Mouse (Mus musculus) lung, embryonic 16.5 days (tissue): Measurements from ENCODE around the gene Apaf1. TPM values are rescaled to one million over a fixed set of nuclear protein-coding genes. Genes with fewer than 3 reads are reported as not detected.

Experiments used
- ATAC-seq: fragments of 200-750 bp; cut with Nextera tagmentation; 2 replicates; pipeline ENCODE4 v1.8.0; 2017; ENCODE audit warnings: low read depth, mild to moderate bottlenecking, moderate library complexity
- H3K27ac ChIP-seq: fragments of 300-500 bp; sonication (generic); 2 replicates; pipeline ENCODE4 v1.5.1; 2014; ENCODE audit warnings: mild to moderate bottlenecking, control low read depth, low read length
- H3K27me3 ChIP-seq: fragments of 300-500 bp; sonication (generic); 2 replicates; pipeline ENCODE4 v1.6.1; 2014; ENCODE audit warnings: low read depth, low read length, mixed read lengths; ENCODE audit not compliant: control insufficient read depth, insufficient read depth
- H3K36me3 ChIP-seq: fragments of 300-500 bp; sonication (generic); 2 replicates; pipeline ENCODE4 v1.6.1; 2014; ENCODE audit warnings: low read length; ENCODE audit not compliant: control insufficient read depth, insufficient read depth
- H3K4me1 ChIP-seq: fragments of 300-500 bp; sonication (generic); replicated peaks from 2 replicates; pipeline ENCODE4 v1.6.1; 2014; ENCODE audit warnings: low read length, mixed read lengths; ENCODE audit not compliant: control insufficient read depth, insufficient read depth
- H3K4me2 ChIP-seq: fragments of 300-500 bp; sonication (generic); 2 replicates; pipeline ENCODE4 v1.6.1; 2014; ENCODE audit warnings: low read depth, low read length, control low read depth
- H3K4me3 ChIP-seq: fragments of 300-500 bp; sonication (generic); 2 replicates; pipeline ENCODE4 v1.5.1; 2014; ENCODE audit warnings: mild to moderate bottlenecking, low read length, control low read depth
- H3K9ac ChIP-seq: fragments of 300-500 bp; sonication (generic); 2 replicates; pipeline ENCODE4 v1.6.1; 2014; ENCODE audit warnings: low read length, control low read depth
- H3K9me3 ChIP-seq: fragments of 300-500 bp; sonication (generic); 2 replicates; pipeline ENCODE4 v1.6.1; 2016; ENCODE audit warnings: low read length; ENCODE audit not compliant: control insufficient read depth
- WGBS: fragments of 180-500 bp; shearing (Covaris S2); extraction: QIAGEN DNeasy Blood & Tissue Kit; methylation state at CpG from one replicate; pipeline ENCODE4 v1.1.7; 2014; 5-methylcytosine and 5-hydroxymethylcytosine counted together
- polyA plus RNA-seq: library from polyadenylated mRNA; unstranded; fragments of >200 nt; fragmentation: Nextera tagmentation; extraction: Ambion mirVana; gene quantifications from 2 replicates; pipeline ENCODE4 v1.2.1, GENCODE M21; 2015

Apaf1 gene
- polyA plus RNA-seq, 1 experiment from 2014 or later = 16.2 TPM

DNA sequence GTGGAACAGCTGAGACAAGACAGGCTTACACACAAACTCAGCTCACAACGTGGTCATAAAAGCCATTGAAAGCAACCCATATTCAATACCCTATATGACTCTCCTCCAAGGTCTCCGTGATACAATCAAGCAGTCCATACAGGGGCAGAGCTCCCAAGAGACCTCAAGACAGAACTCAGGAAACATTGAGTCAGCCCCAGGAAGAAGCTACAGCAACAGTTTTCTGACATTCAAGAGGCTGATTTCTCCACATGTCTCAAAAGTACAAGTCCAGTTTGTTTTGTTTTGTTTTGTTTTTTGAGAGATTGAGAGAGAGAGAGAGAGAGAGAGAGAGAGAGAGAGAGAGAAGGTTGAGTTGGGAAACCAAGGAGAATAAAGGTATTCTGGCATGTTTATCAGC lies 108.5 kb downstream of the Apaf1 start:
- H3K9ac ChIP-seq = no peak overlapping the region
- no peaks in the 10 kb centered on the region for H3K36me3 ChIP-seq
- no peaks in the 10 kb centered on the region for H3K9me3 ChIP-seq
- H3K4me3 ChIP-seq = no peak overlapping the region
- H3K4me2 ChIP-seq = no peak overlapping the region
- peaks cover 10% of the 10 kb centered on the region for H3K4me1 ChIP-seq
- ATAC-seq = no peak
- H3K27ac ChIP-seq = no peak overlapping the region
- H3K27me3 ChIP-seq = peaks cover 9% of the 10 kb centered on the region
- WGBS = 69% methylated on average over 2 of the region's 2 CpGs

DNA sequence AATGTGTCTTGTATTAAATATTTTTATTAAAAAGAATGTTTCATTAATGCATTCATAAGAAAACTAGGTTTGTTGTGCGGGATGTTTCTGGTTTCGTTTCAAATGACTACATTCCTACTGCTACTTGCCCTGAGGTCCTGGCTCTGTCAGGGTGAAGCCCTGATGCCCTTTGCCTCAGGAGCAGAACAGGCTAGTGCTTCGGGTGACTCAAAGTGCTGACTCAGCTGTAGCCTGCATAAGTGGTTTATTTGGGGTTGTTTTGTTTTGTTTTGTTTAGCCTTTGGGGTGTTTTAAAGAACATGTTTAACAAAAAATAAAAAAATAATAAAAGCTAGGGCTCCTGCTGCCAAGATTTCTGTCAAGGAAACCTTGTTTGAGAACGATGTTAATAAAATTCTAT lies 112.0 kb downstream of the Apaf1 start:
- Histone ChIP-seq H3K4me1 (peaks cover 10% of the 10 kb centered on the region), H3K27me3 (peaks cover 26% of the 10 kb centered on the region)
- no peak for ATAC-seq

DNA sequence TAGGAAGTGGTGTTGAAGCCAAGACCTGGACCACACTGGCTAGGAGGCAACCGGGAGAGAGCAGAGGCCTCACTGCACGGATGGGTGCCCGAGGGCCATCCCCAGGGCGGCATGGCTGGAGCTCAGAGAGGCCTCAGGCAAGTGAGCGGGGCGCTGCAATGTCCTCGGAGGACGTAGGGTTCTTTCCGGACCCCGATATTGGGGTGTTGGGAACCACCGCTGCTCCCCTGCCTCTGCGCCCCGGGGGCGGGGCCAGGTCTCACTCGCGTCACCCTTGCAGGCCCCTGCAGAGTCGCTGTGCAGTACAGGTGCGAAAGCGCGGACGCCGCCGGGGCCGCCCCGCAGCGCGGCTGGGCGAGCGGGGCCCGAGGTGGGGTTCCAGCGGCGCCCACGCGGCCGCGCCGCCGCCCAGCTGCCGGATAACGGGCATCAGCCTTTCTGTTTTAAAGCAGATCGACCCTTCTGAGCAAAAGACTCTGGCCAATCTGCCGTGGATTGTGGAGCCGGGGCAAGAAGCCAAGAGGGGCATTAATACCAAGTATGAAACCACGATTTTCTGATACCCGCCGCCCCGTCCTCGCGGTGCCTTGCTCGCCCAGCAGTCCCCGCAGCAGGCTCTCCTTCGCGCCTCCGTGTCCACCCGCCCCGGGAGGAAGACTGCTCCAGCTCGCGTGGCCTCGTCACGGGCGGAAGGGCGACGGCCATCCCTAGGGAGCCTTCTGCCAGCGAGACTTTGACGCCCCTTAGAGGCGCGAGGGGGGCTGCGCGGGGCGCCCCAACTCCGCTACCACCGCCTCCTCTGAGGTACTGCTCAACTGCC lies 113.0 kb downstream of the Apaf1 start:
- ATAC-seq = peak; percentile 45; the same call in 1 of the 2 replicates
- Histone ChIP-seq H3K4me1 (peaks cover 10% of the 10 kb centered on the region), H3K27me3 (peaks cover 26% of the 10 kb centered on the region)

More for the DNA sequence above, 112.0 kb downstream of the Apaf1 start:
- Histone ChIP-seq H3K4me2 (no peak overlapping the region), H3K9me3 (no peaks in the 10 kb centered on the region), H3K36me3 (no peaks in the 10 kb centered on the region), H3K27ac (no peak overlapping the region), H3K4me3 (no peak overlapping the region), H3K9ac (no peak overlapping the region)
- WGBS = 38% methylated on average over 4 of the region's 4 CpGs

DNA sequence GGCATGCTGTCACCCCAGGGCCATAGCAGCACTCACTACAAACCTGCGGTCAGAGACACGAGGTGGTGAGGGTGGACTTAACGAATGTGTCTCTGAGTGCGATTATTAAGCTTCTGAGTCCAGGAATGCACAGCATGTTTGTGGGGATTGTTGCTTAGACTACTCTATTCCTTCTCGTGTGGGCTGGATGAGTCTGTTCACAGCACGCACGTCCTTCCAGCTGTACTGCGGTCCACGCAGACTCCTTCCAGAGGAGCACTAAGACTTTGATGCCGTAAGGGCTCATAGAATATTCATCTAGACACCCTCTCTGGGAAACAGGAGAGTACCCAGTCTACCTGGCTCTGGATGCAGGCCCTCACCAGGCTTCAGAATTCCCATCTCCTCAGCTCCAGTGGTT lies 114.3 kb downstream of the Apaf1 start:
- ATAC-seq = no peak

More for the DNA sequence above, 113.0 kb downstream of the Apaf1 start:
- no peak overlapping the region for H3K27ac ChIP-seq
- H3K9ac ChIP-seq = peak overlapping the region; percentile 54
- H3K9me3 ChIP-seq = no peaks in the 10 kb centered on the region
- WGBS = 2% methylated on average over 63 of the region's 72 CpGs
- peak overlapping the region; percentile 51 for H3K4me3 ChIP-seq
- H3K36me3 ChIP-seq = no peaks in the 10 kb centered on the region
- peak overlapping the region; percentile 75 for H3K4me2 ChIP-seq

DNA sequence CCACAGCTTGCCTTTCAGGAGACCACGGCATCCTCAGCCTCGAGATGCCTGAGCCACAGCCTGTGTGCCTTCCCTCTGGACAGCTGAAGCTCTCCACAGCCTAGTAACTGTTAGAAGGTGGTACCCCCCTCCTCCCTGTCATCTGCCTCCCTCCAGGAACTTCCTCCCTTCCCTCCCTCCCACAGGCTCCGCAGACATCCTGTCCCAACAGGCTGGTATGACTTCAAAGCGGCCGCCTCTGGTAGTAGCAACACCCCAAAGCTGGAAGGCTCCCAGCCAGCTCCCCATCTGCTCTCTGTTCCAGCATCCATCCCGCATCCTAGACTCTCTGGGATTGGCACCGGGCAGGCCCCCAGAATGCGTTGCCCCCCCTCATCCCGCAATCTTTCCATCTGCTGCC lies 115.7 kb downstream of the Apaf1 start:
- Histone ChIP-seq H3K27me3 (peaks cover 26% of the 10 kb centered on the region), H3K9me3 (no peaks in the 10 kb centered on the region), H3K4me1 (peaks cover 10% of the 10 kb centered on the region), H3K36me3 (no peaks in the 10 kb centered on the region), H3K4me2 (no peak overlapping the region), H3K4me3 (no peak overlapping the region), H3K27ac (no peak overlapping the region), H3K9ac (no peak overlapping the region)
- ATAC-seq = no peak
- 9% methylated on average over 9 of the region's 9 CpGs for WGBS

More for the DNA sequence above, 114.3 kb downstream of the Apaf1 start:
- no peak overlapping the region for H3K4me2 ChIP-seq
- H3K36me3 ChIP-seq = no peaks in the 10 kb centered on the region
- H3K4me3 ChIP-seq = no peak overlapping the region
- 88% methylated on average over 10 of the region's 10 CpGs for WGBS
- H3K4me1 ChIP-seq = peaks cover 10% of the 10 kb centered on the region
- no peak overlapping the region for H3K27ac ChIP-seq
- H3K9ac ChIP-seq = no peak overlapping the region
- H3K27me3 ChIP-seq = peaks cover 26% of the 10 kb centered on the region
- no peaks in the 10 kb centered on the region for H3K9me3 ChIP-seq

DNA sequence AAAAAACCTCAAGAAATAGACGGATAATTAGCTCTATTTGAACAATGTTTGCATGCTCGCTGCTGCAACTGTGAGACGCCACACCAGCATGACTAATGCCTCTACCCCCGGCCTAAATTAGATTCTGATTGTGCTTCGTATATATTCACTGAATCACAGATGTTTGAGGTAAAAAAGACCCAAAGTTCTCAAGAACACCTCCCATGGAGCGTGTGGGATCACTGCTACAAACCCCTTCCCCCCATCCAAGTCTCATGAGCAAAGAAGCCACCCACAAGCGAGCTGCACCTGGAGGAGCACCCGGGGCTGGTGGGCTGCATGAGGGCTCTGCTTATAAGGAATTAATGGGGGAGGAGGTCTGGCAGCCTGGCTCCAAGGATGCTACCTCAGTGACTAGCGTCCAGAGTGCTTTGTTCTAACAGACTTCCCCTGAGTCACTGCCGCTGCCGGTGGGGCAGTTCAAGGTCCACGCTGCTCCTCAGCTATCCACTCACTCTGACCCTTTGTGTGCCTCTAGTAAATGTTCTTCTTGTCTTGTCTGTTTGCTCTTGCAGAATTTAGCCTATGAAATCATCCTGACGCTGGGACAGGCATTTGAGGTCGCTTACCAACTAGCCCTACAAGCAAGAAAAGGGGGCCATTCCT lies 116.8 kb downstream of the Apaf1 start:
- WGBS = 56% methylated on average over 14 of the region's 14 CpGs
- no peak overlapping the region for H3K4me3 ChIP-seq
- peaks cover 26% of the 10 kb centered on the region for H3K27me3 ChIP-seq
- H3K27ac ChIP-seq = no peak overlapping the region
- no peak for ATAC-seq
- no peak overlapping the region for H3K4me2 ChIP-seq
- no peak overlapping the region for H3K9ac ChIP-seq
- H3K9me3 ChIP-seq = no peaks in the 10 kb centered on the region
- H3K4me1 ChIP-seq = peaks cover 10% of the 10 kb centered on the region
- no peaks in the 10 kb centered on the region for H3K36me3 ChIP-seq

DNA sequence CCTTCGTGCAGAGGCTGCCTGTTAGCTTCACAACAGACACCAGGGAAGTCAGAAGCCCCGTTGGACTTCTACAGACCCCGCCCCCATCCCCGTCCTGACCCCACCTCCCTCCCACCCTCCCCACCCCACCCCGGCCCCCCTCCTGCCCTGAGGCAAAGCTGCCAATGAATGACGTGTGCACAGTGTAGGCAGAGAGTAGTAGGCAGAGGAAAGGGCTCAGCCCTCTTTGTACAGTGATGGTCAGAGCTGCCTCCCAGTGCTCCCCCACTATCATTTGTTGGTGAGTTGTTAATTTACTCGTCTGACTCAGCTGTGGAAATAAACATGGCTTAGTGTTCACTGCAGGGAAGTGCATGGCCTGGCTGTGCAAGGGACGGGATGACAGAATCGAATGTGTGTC lies 118.1 kb downstream of the Apaf1 start:
- WGBS = 24% methylated on average over 9 of the region's 9 CpGs
- no peak overlapping the region for H3K27ac ChIP-seq
- no peak for ATAC-seq
- peaks cover 21% of the 10 kb centered on the region for H3K27me3 ChIP-seq
- no peaks in the 10 kb centered on the region for H3K9me3 ChIP-seq
- H3K4me3 ChIP-seq = no peak overlapping the region
- H3K4me2 ChIP-seq = no peak overlapping the region
- H3K4me1 ChIP-seq = peaks cover 4% of the 10 kb centered on the region
- H3K9ac ChIP-seq = no peak overlapping the region
- no peaks in the 10 kb centered on the region for H3K36me3 ChIP-seq

DNA sequence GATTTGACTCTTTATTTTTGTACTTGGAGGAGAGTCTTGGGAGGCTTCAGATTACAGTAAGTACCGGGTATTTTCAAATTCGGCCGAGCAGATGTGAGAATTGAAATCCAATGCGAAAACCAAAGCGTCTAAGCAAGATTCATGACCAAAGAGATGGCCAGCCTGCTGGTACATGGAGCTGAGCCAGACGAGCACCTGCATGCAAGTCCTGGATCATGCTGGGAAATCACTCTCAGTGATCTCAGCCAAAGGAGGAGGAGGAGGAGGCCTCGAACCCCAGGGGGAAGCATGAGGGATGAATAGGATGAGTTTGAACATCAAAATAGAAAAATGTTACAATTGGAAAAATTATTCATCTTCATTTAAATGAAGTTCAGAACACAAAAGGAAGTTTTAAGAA lies 122.2 kb downstream of the Apaf1 start:
- ATAC-seq = no peak
- H3K4me2 ChIP-seq = no peak overlapping the region
- no peak overlapping the region for H3K9ac ChIP-seq
- no peak overlapping the region for H3K4me3 ChIP-seq
- 71% methylated on average over 7 of the region's 7 CpGs for WGBS
- H3K9me3 ChIP-seq = no peaks in the 10 kb centered on the region
- no peaks in the 10 kb centered on the region for H3K36me3 ChIP-seq
- no peaks in the 10 kb centered on the region for H3K27me3 ChIP-seq
- no peaks in the 10 kb centered on the region for H3K4me1 ChIP-seq
- H3K27ac ChIP-seq = no peak overlapping the region

DNA sequence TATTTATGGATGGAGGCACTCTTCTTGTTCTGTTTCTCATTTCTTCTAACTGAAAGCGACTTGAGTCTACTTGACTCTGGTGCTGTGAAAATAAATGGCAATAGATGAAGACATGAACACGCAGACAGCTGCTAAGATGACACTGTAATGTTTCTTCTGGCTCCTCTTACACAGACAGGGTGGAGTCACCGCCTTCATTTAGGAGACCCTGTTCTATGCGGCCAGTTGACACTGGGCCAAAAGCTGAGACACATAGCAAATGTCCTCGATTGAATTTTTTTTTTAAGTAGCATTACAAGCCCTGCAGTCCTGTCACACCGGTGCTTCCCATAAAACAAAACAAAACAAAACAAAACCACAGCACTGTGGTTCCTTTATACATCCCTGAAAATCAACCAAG lies 128.7 kb downstream of the Apaf1 start:
- Histone ChIP-seq H3K9ac (no peak overlapping the region), H3K36me3 (no peaks in the 10 kb centered on the region), H3K9me3 (no peaks in the 10 kb centered on the region), H3K4me1 (no peaks in the 10 kb centered on the region), H3K27me3 (no peaks in the 10 kb centered on the region), H3K27ac (no peak overlapping the region), H3K4me2 (no peak overlapping the region), H3K4me3 (no peak overlapping the region)
- no peak for ATAC-seq
- WGBS = 62% methylated on average over 6 of the region's 6 CpGs
